Mouse (Mus musculus) ES-E14 (cell line): ENCODE measurements around the gene Wt1.

ENCODE experiments used
- CHD2 ChIP-seq: IDR thresholded peaks from 2 replicates; pipeline ENCODE4 v1.6.1; 2014; ENCODE audit warnings: mild to moderate bottlenecking, low read depth, low read length, inconsistent platforms
- HCFC1 ChIP-seq: IDR thresholded peaks from 2 replicates; pipeline ENCODE4 v1.6.1; 2012; ENCODE audit warnings: low read length, inconsistent platforms, borderline replicate concordance; ENCODE audit not compliant: insufficient read depth
- MAFK ChIP-seq: IDR thresholded peaks from 2 replicates; pipeline ENCODE4 v1.6.1; 2014; ENCODE audit warnings: mild to moderate bottlenecking, low read depth, low read length, inconsistent platforms; ENCODE audit not compliant: insufficient read depth
- ZC3H11A ChIP-seq: IDR thresholded peaks from 2 replicates; pipeline ENCODE4 v1.6.1; 2012; ENCODE audit warnings: low read depth, mild to moderate bottlenecking, inconsistent platforms, low read length, borderline replicate concordance
- ZNF384 ChIP-seq: IDR thresholded peaks from 2 replicates; pipeline ENCODE4 v1.6.1; 2012; ENCODE audit warnings: low read depth, low read length, inconsistent platforms

GRCm38 (mm10) chr2:105132933-105133795 is 6.8 kb downstream of the Wt1 start:
- TF ChIP-seq MAFK (no peak), HCFC1 (no peak), ZC3H11A (no peak), ZNF384 (no peak), CHD2 (no peak)
